Mouse (Mus musculus) CH12.LX (cell line): ENCODE measurements around the gene Ttc22.
A peak's percentile ranks its signal among the peaks of the same experiment; 100 is the strongest.

Experiments
- IRF4 ChIP-seq: IDR thresholded peaks from 2 replicates; pipeline ENCODE4 v1.6.1; 2014; ENCODE audit warnings: low read depth, mild to moderate bottlenecking, inconsistent platforms, low read length, improper control_type of control experiment
- POLR2A ChIP-seq: IDR thresholded peaks from 2 replicates; pipeline ENCODE4 v1.6.1; 2011; ENCODE audit warnings: low read depth, mild to moderate bottlenecking, improper control_type of control experiment, low read length

DNA sequence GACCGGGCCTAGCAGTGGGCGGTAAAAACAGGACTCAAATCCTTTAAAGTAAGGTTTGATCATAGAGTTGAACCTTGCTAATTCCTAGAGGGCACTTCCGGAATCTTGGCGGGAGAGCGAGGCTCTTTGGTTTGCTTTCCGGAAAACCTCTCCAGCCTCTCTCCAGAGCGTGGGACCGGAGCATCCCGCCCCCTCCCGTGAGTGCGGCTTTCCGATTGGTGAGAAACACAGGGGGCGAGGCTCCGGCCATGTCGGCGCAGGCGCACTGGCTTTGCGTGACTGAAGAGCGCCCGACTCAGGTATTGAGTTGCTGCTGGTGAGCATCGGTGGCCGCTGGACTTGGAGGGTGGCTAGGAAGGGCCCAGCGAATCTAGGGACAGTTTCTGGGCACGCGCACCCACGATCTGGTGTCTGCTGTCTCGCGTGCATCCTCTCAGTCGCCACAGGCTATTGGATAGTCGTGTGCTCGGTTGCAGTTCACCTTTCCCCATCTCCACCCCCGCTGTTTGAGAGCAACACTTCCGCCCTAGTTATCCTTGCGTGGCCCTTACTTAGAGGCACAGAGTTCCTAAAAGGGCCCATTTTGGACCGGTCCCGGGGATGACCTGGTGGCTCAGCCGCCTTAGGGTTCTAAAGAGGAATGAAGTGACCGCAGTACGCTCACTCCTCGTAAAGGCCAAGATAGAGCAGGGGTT lies 28.7 kb downstream of the Ttc22 start, which contains the start of gene Pars2:
- TF ChIP-seq IRF4, result no peak; the same call in 1 of the 2 replicates
- peak; percentile 95 for TF ChIP-seq POLR2A
